Mouse (Mus musculus) myocyte (in vitro differentiated cells): ENCODE measurements at regions not wholly inside any gene's neighbourhood (a gene's known extent, or its start where the extent isn't known, plus 50 kb on each side); places are given as distances from the start of the nearest gene placed in this dataset.

ENCODE experiments used
- CEBPB ChIP-seq: IDR thresholded peaks from 2 replicates; pipeline ENCODE4 v1.6.1; 2011; ENCODE audit warnings: mild to moderate bottlenecking, moderate library complexity; ENCODE audit not compliant: poor library complexity, insufficient read depth, severe bottlenecking
- E2F4 ChIP-seq: IDR thresholded peaks from one replicate; pipeline ENCODE4 v1.6.1; 2011; ENCODE audit warnings: mild to moderate bottlenecking, control low read depth, moderate library complexity; ENCODE audit not compliant: insufficient read depth
- MAX ChIP-seq: IDR thresholded peaks from one replicate; pipeline ENCODE4 v1.6.1; 2011; ENCODE audit warnings: low read depth, mild to moderate bottlenecking, control low read depth
- MYOD1 ChIP-seq, 3 experiments: IDR thresholded peaks; one replicate each; pipeline ENCODE4 v1.6.1; 2011; ENCODE audit warnings: control low read depth in 2 of 3, low read depth in 2 of 3, mild to moderate bottlenecking in 2 of 3, moderate library complexity in 1 of 3; ENCODE audit not compliant: insufficient read length in 2 of 3, control insufficient read depth in 1 of 3
- MYOG ChIP-seq, 3 experiments: IDR thresholded peaks; one replicate each; pipeline ENCODE4 v1.6.1; 2011; ENCODE audit warnings: control low read depth in 2 of 3, low read depth in 2 of 3, mild to moderate bottlenecking in 2 of 3; ENCODE audit not compliant: insufficient read length in 2 of 3, control insufficient read depth in 1 of 3, insufficient read depth in 1 of 3
- POLR2A ChIP-seq: IDR thresholded peaks from one replicate; pipeline ENCODE4 v1.6.1; 2011; ENCODE audit warnings: low read depth, mild to moderate bottlenecking, control low read depth, moderate library complexity; ENCODE audit not compliant: insufficient read length
- POLR2AphosphoS2 ChIP-seq: IDR thresholded peaks from one replicate; pipeline ENCODE4 v1.6.1; 2011; ENCODE audit warnings: low read depth, control low read depth; ENCODE audit not compliant: insufficient read length
- REST ChIP-seq: IDR thresholded peaks from one replicate; pipeline ENCODE4 v1.6.1; 2011; ENCODE audit warnings: mild to moderate bottlenecking, control low read depth, moderate library complexity; ENCODE audit not compliant: insufficient read depth, insufficient read length
- SRF ChIP-seq: IDR thresholded peaks from one replicate; pipeline ENCODE4 v1.6.1; 2011; ENCODE audit warnings: low read depth; ENCODE audit not compliant: control insufficient read depth, insufficient read length
- TCF12 ChIP-seq: IDR thresholded peaks from one replicate; pipeline ENCODE4 v1.6.1; 2011; ENCODE audit warnings: mild to moderate bottlenecking, control low read depth; ENCODE audit not compliant: poor library complexity, insufficient read depth, severe bottlenecking
- USF1 ChIP-seq: IDR thresholded peaks from one replicate; pipeline ENCODE4 v1.6.1; 2011; ENCODE audit warnings: low read depth, mild to moderate bottlenecking, control low read depth, moderate library complexity

- TF ChIP-seq POLR2A: no peak
- TF ChIP-seq CEBPB: no peak
- no peak for TF ChIP-seq POLR2AphosphoS2
- TF ChIP-seq MAX: no peak
- TF ChIP-seq E2F4: no peak
- no peak for TF ChIP-seq USF1
- no peak for TF ChIP-seq MYOD1 (IDR thresholded peaks at IDR 0.05; ENCODE audit: control insufficient read depth in 1 of 3, insufficient read length in 2 of 3, low read depth in 2 of 3)
- no peak for TF ChIP-seq SRF
- no peak for TF ChIP-seq TCF12
- TF ChIP-seq REST: no peak
- TF ChIP-seq MYOG (IDR thresholded peaks at IDR 0.05; ENCODE audit: control insufficient read depth in 1 of 3, insufficient read depth in 1 of 3, insufficient read length in 2 of 3, low read depth in 2 of 3): no peak
Measured at GRCm38 (mm10) chr10:43693974-43694373, 115.9 kb downstream of the Cd24a start.
